Mouse (Mus musculus) left cerebral cortex, postnatal 14 days (tissue): ENCODE measurements at regions not wholly inside any gene's neighbourhood (a gene's known extent, or its start where the extent isn't known, plus 50 kb on each side); places are given as distances from the start of the nearest gene placed in this dataset.
"Not testable (repeated sequence)": the region's sequence is repeated elsewhere in the genome, so short reads cannot be mapped to it uniquely, and the experiment has no call there.

Experiments used
- DNase-seq, 2 experiments: peaks; one replicate each; pipeline ENCODE4 v3.0.0; 2021 to 2022; ENCODE audit warnings: low spot score in 2 of 2, mixed read lengths in 1 of 2
- intact Hi-C: fragments of 180-260 bp; cut with DNase I; formaldehyde crosslinking; loops from one replicate; pipeline ENCODE4 v1.15.1; 2025

DNA sequence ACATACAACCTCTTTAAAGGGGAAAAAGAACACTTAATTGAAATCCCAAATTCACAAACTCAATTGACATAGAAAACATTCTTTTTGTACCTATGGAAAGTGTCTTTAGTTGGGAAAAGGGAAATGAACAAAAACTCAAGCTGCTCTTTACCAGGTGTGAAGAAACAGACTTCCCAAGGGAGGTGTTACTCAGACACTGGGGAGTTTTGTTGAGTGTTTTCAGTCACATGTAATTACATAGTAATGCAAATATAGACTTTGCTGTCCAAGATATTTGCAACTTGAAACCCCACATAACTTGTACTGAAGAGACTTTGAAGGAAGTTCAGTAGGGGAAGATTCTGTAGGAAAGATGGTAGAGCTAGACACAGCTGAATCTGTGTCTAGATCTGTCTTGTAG is 547.7 kb upstream of the Zfp960 start:
- DNase-seq, result no peak
- intact Hi-C loops, result no loop called here

DNA sequence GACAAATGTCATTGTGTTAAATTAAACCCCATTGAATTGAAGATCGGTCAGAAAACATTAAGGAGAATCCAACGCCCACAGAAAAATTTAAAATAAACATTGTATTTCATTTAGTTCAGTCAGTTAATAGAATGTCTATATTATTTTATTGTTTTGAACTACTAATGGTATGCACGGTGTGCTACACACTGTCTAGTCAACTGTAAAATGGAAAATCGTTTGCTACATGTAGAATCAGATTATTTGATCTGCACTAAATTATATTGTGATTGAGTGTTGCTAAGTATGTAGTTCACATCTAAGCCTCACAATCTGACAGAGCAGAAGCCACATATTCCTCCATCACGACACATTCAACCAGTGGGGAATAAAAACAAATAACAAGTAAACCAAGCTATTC is 570.0 kb upstream of the Zfp960 start:
- DNase-seq, result no peak
- intact Hi-C loops, result no loop called here

DNA sequence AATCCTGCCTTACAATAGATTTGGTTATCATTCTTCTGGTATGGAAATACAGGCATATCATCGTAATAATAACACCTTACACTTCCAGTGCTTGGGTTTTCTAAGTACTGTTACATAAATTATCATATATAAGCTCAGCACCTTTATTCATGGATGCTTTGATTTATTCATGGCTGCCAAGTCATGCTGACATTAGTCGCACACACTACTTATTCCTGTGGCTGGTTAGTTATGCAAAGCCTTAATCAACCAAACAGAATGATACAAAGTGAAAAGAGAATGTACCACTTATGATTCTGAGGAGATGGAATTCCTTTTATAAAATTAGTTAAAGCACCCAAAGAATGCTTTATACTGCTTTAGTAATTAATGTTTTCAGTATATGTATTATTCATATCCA is 570.4 kb upstream of the Zfp960 start:
- no peak for DNase-seq
- intact Hi-C loops, result no loop called here

DNA sequence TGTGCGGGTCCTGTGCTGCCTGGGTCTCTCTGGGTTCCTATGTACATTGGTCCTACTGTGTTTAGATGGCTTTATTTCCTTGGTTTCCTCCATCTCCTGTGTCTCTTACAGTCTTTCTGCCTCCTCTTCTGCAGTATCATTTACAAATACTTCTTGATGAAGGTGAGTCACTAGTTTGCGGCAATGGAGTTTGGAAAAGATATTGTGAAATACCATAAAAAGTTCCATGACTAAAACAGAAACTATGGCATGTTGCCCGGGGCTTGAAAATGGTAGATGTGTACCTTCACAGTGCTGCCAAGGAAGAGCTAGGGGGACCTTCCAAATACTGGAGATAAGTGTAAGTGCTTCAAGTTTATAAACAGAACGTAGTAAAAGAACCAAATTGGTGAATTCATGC is 571.4 kb upstream of the Zfp960 start:
- no peak for DNase-seq
- intact Hi-C loops, result no loop called here

DNA sequence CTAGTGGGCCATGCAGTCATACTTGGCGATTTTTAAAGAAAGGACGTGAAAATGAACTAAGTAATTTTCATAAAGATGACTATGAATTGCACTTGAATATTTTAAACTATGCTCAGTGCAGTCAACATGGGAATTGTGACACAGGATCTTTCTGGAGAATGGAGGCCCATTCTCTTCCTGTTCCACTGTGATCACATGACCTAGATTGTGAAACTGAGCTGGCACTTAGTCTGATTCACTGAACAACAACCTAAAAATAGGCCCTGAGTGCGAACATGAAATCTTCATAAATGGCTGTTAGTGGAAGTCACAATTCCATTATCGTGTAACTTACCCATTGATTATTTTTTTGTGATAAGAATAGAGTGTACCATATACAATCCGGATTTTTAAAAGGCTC is 577.6 kb upstream of the Zfp960 start:
- DNase-seq, result no peak
- intact Hi-C loops, result no loop called here

DNA sequence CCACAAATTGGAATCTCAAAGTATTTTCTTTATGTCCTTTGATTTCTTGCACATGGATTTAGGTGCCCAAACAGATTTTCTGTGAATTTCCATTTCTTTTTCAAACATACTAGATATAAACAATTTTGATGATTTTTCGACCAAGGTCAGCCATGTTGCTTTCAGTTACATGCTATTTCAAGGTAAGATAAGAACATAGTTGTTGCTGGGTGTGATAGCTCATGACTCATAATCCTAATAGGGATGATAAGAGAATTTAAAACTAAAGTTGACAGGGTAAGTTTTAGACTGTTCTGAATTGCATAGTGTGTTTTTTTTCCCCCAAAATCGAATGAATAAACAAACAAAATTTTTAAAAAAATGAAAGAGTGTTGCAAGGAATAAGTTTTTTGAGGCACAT is 579.9 kb upstream of the Zfp960 start:
- intact Hi-C loops, result no loop called here
- no peak for DNase-seq

DNA sequence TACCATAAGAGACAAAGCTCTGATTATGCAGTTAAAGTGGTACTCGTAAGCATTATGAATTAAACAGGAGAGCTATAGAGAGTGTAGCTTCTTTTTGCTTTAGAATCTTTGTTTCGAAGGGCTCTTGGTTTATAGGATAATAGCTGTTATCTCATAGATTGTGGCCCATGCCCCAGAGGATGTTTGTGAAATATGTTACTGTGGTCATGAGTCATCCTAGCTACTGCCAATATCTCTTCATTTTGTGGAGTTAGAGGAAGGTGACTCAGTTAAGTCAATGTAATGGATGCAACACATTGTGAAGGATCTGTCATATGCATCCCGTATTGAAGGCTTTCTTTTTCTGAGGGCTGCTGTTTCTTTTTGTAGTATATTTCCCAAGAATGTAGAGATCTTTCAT is 582.2 kb upstream of the Zfp960 start:
- DNase-seq, result no peak
- intact Hi-C loops, result no loop called here

DNA sequence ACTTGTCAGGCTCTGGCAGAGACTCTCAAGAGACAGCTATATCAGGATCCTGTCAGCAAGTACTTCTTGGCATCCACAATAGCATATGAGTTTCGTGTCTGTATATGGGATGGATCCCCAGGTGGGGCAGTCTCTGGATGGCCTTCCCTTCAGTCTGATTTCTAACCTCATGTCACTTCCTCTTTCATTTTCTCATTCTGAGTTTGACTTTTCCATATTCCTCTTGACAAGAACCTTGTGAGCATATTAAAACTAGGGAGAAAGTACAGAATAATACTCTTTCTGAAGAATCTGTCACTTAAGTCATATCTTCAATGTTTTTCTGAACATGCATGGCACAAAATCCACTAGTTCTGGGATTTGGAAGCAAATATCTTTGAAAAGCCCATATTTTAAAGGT is 583.3 kb upstream of the Zfp960 start:
- no peak for DNase-seq
- intact Hi-C loops, result no loop called here

DNA sequence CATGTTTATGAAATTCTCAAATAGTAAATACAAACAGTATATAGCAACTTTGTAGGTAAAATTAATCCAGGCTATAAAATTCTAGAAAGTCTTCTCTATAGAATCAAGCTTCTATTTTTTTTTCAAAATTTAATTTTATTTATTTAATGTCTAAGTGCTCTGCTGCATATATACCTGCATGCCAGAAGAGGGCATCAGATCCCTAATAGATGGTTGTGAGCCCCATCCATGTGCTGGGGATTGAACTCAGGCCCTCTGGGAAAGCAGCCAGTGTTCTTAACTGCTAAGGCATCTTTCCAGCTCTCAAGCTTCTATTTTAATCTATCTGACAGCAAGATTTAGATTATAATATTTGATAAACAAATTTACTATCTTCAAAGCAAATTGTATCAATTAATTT is 602.7 kb upstream of the Zfp960 start:
- intact Hi-C loops, result no loop called here
- DNase-seq, result no peak

DNA sequence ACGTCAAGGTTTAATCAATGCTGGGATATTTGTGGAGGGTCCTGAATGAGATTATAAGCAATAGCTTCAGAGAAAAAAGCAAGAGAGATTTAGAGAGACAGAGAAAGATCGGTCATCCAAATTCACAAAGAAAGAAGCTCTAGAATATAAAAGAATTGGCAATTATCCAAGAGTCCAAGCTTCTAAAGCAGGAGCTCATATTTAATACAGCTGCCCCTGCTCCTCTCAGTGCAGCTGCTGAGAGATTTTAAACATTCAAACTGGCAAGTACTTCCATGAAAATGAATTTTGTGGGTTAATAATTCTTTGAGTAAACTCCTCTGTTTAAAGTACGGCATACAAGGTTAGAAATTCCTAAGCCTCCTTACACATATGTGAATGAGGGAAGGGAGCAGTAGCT is 610.8 kb upstream of the Zfp960 start:
- intact Hi-C loops, result no loop called here

DNA sequence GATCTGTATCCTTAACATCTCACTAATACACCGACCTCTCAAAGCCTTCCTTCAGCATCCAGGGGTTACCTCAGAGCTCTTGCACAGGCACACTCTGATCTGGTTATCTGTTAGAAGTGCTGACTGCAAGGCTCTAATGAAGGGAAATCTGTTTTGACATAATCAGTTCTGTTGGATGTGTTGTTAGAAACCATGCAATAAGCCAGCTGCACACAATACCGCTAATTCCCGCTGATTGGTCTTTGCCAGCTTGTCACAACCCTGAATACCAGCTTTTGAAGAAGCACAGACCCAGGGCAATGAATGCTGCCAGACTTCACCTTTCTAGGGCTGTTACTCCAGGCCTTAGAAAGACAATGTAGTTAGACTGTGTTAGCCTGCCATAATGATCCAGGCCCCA is 613.7 kb upstream of the Rgmb start:
- DNase-seq, result peak in 1 of 2 experiments; percentile 1
- intact Hi-C loops, result no loop called here

More for the DNA sequence above, 610.8 kb upstream of the Zfp960 start:
- DNase-seq, result no peak

DNA sequence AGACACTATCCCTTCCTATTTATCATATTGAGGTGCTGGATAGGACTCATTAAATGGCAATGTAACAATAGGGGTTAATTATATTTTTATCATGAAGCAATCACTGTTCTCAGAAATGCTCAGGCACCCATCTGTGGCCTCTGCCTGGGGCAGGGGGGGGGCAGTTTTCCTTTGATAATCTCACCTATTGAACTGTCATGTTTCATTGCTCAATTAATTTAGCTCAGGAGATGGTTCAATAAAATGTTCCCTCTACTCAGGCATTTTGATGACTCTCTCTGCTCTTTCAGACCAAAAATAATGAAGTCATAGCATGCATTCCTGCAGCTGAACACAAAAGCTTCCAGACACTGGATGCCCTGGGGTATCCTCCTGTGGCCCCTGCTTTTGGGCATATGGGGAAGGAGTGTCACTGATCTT is 564.4 kb upstream of the Rgmb start:
- no peak for DNase-seq
- intact Hi-C loops, result no loop called here

DNA sequence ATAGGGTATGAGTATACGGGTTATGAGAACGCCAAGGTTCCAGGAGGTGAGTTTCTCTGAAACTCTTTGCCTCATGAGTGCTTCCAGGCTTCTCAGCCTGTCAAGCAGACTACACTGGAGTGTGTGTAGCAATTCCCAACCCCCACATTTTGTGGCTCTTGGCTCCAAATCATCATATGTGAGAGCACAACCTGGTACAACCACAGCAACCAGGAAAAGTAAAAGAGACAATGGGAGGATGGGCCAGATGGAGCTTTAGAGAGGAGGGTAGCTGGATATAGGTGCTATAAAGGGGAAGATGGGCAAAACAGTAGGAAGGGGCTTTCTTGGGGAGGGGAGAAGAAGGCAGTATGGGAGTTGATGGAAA is 544.0 kb upstream of the Rgmb start:
- DNase-seq, intact Hi-C loops: not testable (repeated sequence)

DNA sequence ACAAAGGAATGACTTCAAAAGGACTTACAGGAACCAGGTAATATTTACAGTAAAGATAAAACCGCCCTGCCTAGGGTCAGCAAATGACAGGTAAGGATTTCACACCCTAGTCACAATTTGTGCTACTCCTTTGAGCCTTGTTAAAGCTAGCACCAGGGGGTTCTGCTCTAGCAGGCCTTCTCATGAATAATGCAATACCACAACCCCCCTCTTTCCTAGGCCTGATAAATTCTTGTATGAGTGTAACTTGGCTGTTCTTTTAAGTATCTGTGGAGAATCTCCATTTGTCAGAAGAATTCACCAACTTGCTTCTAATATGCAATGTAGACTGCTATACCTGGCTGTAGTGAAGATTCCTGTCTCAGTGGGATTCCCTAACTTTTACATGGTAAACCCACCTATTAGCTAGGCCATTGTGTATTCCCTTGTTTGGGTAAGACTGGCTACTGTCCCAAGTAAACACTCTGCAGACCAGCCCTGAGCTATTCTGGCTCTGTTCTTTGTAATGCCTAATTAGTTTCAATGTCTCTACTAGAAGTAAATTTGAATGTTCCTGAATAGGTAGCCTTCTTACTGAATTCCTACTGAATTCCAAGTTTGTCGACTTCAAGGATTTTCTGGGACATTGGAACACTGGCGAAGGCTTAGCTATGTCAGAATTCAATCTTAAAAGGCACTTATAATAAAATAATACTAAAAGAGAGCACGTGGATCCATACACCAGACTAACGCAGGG is 543.4 kb upstream of the Rgmb start:
- DNase-seq, intact Hi-C loops: not testable (repeated sequence)

DNA sequence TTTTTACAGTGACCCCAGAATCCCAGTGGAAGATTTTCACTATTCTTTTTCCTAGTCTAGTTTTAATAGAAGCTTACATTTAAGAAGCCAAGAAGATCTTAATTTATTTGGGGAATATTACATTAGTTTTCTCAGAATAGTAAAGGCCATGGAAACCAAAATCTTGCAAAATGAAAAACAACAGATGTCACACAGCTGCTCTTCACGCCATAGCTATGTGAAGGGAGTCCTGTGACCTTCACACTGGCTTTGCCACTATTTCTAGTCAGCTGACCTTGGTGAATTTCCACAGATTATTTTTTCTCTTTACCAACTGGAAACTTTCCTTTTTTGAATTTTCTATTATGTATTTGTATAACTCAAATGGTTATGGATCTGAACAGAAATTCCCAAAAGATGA is 542.1 kb upstream of the Rgmb start:
- intact Hi-C loops, result no loop called here
- DNase-seq, result no peak

DNA sequence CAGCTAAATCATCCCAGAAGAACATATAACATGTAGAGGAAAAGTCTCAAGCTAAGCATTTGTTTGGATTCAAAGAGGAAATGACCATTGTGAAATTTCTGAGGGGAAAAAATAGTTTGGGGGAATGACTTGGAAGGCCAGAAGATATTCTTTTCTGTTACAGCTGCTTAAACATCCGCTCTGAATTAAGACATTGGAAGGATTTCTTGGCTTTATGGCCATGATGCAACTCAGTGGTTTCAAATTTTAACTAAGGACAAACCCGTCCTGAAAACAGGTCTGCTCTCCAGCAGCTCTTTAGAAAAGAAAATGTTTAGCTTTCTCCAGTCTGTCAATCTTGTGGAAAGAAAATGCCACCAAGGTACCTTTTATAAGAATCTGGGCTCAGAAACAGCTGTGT is 513.2 kb upstream of the Rgmb start:
- no peak for DNase-seq
- intact Hi-C loops, result no loop called here

DNA sequence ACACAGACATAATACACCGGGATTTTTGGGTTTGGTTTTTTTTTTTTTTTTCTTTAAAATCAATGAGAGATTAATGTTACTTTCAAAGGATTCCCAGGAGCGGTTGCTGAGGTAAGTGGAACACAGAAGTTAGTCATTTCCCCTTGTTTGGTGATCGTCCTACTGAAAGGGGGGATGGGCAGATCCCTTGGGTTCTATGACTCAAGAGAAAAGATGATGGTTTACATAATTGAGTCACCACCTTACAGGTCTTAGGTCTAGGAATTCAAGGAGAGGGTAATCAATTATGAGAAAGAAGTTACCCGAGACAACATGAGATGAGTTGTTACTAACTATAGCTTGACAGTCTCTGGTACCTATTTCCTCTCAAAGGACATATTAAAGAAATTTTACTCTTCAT is 511.9 kb upstream of the Rgmb start:
- no peak for DNase-seq
- intact Hi-C loops, result no loop called here

DNA sequence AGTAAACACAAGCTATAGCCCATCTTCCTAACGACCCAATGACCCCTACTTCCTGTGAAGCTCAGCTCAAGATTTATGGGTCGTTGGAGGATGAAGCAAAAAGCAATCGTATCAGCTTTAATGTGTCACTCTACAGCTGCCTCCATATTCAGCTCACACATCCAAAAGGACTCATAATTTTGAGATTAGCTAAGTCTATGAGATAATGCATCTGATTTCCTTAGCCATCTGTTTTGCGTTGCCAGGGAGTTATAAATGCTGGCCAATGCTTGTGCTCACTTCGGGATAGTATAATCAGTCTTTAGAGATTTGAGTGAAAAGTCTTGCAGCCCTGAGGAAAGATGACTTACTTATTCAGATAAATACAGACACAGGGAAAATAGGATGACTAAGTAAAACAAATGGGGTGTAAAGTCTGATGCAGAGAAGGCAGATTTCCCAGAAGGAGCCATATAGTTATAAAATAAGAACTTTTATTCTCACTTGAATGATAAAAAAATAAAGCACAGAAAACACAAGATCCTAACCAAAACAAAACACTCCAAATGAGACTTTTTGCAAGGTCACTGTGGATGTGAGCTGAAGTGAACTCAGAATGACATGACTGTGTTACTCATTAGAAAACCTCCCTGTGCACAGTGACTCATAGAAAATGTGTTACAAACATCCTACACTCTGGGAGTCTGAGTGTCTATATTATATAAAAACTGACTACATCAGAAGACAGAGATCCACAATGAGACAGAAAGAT is 509.1 kb upstream of the Rgmb start:
- intact Hi-C loops, result no loop called here
- peak; percentile 5 to 12 for DNase-seq

DNA sequence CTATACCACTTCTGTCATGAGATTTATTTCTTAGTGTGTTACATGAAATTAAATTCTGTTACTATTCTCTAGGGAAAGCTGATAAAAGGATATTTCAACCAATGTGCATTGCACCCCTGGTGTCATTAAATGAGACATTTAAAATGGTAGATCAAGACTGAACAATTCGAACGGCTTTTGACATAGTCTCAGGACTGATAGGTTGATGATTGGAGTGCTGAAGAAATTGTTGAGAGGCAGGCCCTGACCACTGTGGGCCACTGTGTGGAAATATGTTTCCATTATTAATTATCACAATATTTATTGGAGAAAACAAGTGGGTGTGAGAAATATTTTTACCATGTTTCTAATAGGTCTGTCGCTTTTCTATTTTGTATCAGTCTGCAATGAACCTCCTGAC is 481.1 kb upstream of the Rgmb start:
- no peak for DNase-seq
- intact Hi-C loops, result no loop called here

DNA sequence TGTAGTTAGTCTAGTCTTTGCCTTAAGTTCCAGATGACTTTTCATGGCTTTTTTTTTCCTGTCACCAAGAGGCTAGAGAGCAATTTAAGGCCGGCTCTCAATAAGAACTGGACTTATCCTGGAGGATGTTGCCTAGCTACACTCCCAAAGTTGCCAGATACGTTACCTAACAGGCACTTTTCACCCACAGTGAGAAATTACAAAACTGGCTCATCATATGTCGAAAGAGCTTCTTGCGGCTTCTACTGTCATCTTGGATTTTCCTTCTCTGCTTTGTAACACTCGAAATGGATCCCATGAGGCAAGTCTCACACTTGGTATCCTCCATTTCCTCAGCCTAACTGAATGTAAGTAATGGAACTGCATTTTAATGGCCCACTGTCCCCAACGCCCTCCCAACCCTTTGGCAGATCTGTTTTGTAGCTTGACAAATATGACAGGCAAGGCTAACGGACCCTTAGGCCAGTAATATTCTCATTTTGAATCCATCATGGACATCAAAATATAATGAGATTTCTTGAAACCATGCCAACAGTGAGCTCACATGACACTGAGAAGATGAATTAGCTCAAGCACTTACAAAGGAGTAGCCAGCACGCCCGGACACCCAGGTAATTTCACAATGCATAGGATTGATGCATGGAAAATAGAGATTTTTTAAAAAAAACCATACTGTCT is 480.5 kb upstream of the Rgmb start:
- intact Hi-C loops, result no loop called here
- DNase-seq, result no peak

DNA sequence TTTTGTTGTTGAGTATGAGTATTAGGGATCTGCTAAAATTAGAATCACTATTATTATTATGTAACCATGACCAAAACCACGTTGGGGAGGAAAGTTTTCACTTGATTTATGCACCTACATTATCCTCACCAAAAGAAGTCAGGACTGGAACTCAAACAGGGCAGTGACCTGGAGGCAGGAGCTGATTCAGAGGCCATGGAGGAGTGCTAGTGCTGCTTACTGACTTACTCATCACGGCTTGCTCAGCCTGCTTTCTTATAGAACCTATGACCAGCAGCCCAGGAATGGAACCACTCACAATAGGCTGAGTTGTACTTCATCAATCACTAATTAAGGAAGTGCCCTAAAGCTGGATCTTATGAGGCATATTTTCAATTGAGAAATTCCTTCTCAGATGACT is 470.9 kb upstream of the Rgmb start:
- intact Hi-C loops, result no loop called here
- no peak for DNase-seq
